In genomic region chr13:102806652-102807051, GRCm38 (mm10) we compare ENCODE assay signal across 31 mouse cellular contexts.
A peak's percentile ranks its signal among the peaks of the same experiment; 100 is the strongest.
DNase-seq lines count a peak whose midpoint lies in the region; ATAC-seq and TF ChIP-seq lines count a peak whose summit lies in the region.
"Had no signal": no experiment of that assay in that cellular context is flagged by ENCODE, and none has a peak within 500 bp of the region (broad histone marks: within the 10 kb centered on the region; RNA-seq: fewer than 3 reads in every experiment).

No protein-coding gene starts in this region.

- no peak for ATAC-seq in hindbrain, postnatal 0 days
- ATAC-seq in hindbrain, embryonic 14.5 days (ENCODE audit: low FRiP score) = no peak
- ATAC-seq in inflammation-experienced regulatory T-cells, adult 6 months = no peak
- ATAC-seq: activated CD4-positive, CD25-positive, alpha-beta regulatory T cell, adult 4 months; CD4-positive, CD25-positive, alpha-beta regulatory T cell, adult 4 months; forebrain, embryonic 13.5 days had no signal

- H3K9me3 ChIP-seq in hindbrain, postnatal 0 days (ENCODE audit: low read length) = no peaks in the 10 kb centered on the region
- no peaks in the 10 kb centered on the region for H3K9me3 ChIP-seq in hindbrain, embryonic 14.5 days (ENCODE audit: control insufficient read depth, low read length)
- H3K9me3 ChIP-seq: embryonic facial prominence, embryonic 15.5 days; forebrain, embryonic 13.5 days; hindbrain, embryonic 12.5 days; liver, embryonic 13.5 days; midbrain, embryonic 10.5 days had no signal

- H3K4me3 ChIP-seq in hindbrain, postnatal 0 days (ENCODE audit: low read length) = no peak overlapping the region
- no peak overlapping the region for H3K4me3 ChIP-seq in hindbrain, embryonic 14.5 days (replicated peaks; ENCODE audit: low read length)
- H3K4me3 ChIP-seq: embryonic facial prominence, embryonic 15.5 days; forebrain, embryonic 13.5 days; gastrocnemius, adult 2 months; hindbrain, embryonic 12.5 days; left cerebral cortex, adult 2 months; liver, embryonic 13.5 days; midbrain, embryonic 10.5 days had no signal

- TF ChIP-seq CTCF in hindbrain, postnatal 0 days (IDR thresholded peaks at IDR 0.05; ENCODE audit: low read depth) = no peak

- peaks cover 18% of the 10 kb centered on the region for H3K4me1 ChIP-seq in hindbrain, postnatal 0 days (ENCODE audit: insufficient read depth, low read length)
- peaks cover 12% of the 10 kb centered on the region for H3K4me1 ChIP-seq in hindbrain, embryonic 14.5 days (replicated peaks; ENCODE audit: control insufficient read depth, insufficient read depth, low read length)

- H3K27me3 ChIP-seq in hindbrain, postnatal 0 days (ENCODE audit: insufficient read depth, low read length) = no peaks in the 10 kb centered on the region
- H3K27me3 ChIP-seq in hindbrain, embryonic 14.5 days (ENCODE audit: control insufficient read depth, insufficient read depth, low read length) = no peaks in the 10 kb centered on the region
- H3K27me3 ChIP-seq: embryonic facial prominence, embryonic 15.5 days; forebrain, embryonic 13.5 days; hindbrain, embryonic 12.5 days; liver, embryonic 13.5 days had no signal

- DNase-seq in hindbrain, postnatal 0 days (ENCODE audit: low spot score) = peak; percentile 56
- DNase-seq in hindbrain, embryonic 14.5 days (ENCODE audit: low spot score) = no peak
- DNase-seq in right cerebral cortex, postnatal 10 days (ENCODE audit: low spot score in 2 of 2) = peak; percentile 45 to 69
- no peak for DNase-seq in right cerebral cortex, postnatal 25 days
- peak; percentile 13 for DNase-seq in NIH3T3 (ENCODE audit: low read depth)
- peak; percentile 45 for DNase-seq in brain, embryonic 18.5 days (ENCODE audit: low read depth, low spot score)
- no peak for DNase-seq in adrenal gland, adult (ENCODE audit: inconsistent age in 2 of 2, low spot score in 1 of 2)
- DNase-seq: adrenal gland, adult 8-10 months; cerebellum, adult 18-20 months; cerebellum, postnatal 10 days; gastrocnemius, adult 2 months; gastrocnemius, postnatal 36 days; heart, adult 18-20 months; heart, postnatal 36 days; kidney, adult 11 months; kidney, postnatal 25 days; left cerebral cortex, postnatal 4 days; liver, embryonic 13.5 days; lung, adult 18-20 months; lung, postnatal 10 days; spleen, adult 18-20 months had no signal

- H3K27ac ChIP-seq in hindbrain, postnatal 0 days = no peak overlapping the region
- no peak overlapping the region for H3K27ac ChIP-seq in hindbrain, embryonic 14.5 days
- H3K27ac ChIP-seq: embryonic facial prominence, embryonic 15.5 days; forebrain, embryonic 13.5 days; gastrocnemius, adult 2 months; hindbrain, embryonic 12.5 days; left cerebral cortex, adult 2 months; liver, embryonic 13.5 days; midbrain, embryonic 10.5 days; stomach, postnatal 0 days had no signal

- H3K9ac ChIP-seq in hindbrain, postnatal 0 days (replicated peaks; ENCODE audit: low read length) = no peak overlapping the region
- no peak overlapping the region for H3K9ac ChIP-seq in hindbrain, embryonic 14.5 days
- H3K9ac ChIP-seq: embryonic facial prominence, embryonic 15.5 days; forebrain, embryonic 13.5 days; hindbrain, embryonic 12.5 days; liver, embryonic 13.5 days had no signal

- WGBS in hindbrain, postnatal 0 days = 78% methylated on average over 3 of the region's 3 CpGs
- WGBS in hindbrain, embryonic 14.5 days = 85% methylated on average over 3 of the region's 3 CpGs

- no peak overlapping the region for H3K4me2 ChIP-seq in hindbrain, postnatal 0 days (ENCODE audit: low read depth, low read length)
- no peak overlapping the region for H3K4me2 ChIP-seq in hindbrain, embryonic 14.5 days (replicated peaks)
- H3K4me2 ChIP-seq: embryonic facial prominence, embryonic 15.5 days; forebrain, embryonic 13.5 days; heart, embryonic 11.5 days; hindbrain, embryonic 12.5 days; liver, embryonic 13.5 days had no signal

- H3K36me3 ChIP-seq in hindbrain, postnatal 0 days (ENCODE audit: insufficient read depth, low read length) = no peaks in the 10 kb centered on the region
- H3K36me3 ChIP-seq in hindbrain, embryonic 14.5 days (replicated peaks; ENCODE audit: control insufficient read depth, insufficient read depth) = no peaks in the 10 kb centered on the region
- H3K36me3 ChIP-seq: embryonic facial prominence, embryonic 15.5 days; hindbrain, embryonic 12.5 days; liver, embryonic 13.5 days; midbrain, embryonic 10.5 days had no signal

Comparison
In these comparisons a context has a peak if more than half of its experiments do, and no peak if none do; other contexts are left out.
1. DNase-seq: peak in hindbrain, postnatal 0 days (single experiment), right cerebral cortex, postnatal 10 days (2 of 2), NIH3T3 (single experiment) and brain, embryonic 18.5 days (single experiment); none in hindbrain, embryonic 14.5 days (single experiment), right cerebral cortex, postnatal 25 days (single experiment) and adrenal gland, adult (0 of 2).